Mouse (Mus musculus): ENCODE measurements around the gene Ndufv1. TPM values are rescaled to one million over a fixed set of nuclear protein-coding genes. Genes with fewer than 3 reads are reported as not detected.
"Not testable (repeated sequence)": the region's sequence is repeated elsewhere in the genome, so short reads cannot be mapped to it uniquely, and the experiment has no call there.

The Ndufv1 gene
- polyA plus RNA-seq, 1 experiment: 260 TPM

DNA sequence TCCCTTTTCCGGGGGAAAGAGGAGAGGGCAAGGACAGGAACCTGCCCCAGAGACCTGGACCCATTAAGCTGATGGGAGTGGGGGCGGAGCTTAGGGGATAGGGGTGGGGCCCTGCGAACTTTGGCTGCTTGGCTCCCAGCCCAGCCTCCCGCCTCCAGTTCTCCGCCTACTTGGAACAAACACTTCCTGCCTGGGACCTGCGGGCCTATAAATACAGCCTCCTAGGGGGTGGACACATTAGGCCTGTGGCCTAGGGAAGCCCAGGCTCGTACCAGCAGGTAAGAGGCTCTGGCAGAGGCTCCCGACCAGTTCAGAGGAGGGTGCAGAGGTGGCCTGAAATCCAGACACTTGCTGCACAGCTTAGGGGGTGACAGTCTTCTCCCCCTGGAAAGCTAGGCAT lies 26.3 kb downstream of the Ndufv1 start, which contains the start of gene Acy3:
TSS of gene Acy3 (plus strand) at position 237 of the 400 bp plus-strand sequence.
- Histone ChIP-seq H3K4me1 (ENCODE audit: control insufficient read depth, insufficient read depth, low read length) (peaks cover 6% of the 10 kb centered on the region), H3K27ac (ENCODE audit: insufficient read depth, low read length) (no peak within 1 kb of the TSS), H3K4me3 (ENCODE audit: insufficient read depth, low read length) (no peak within 1 kb of the TSS)
- TF ChIP-seq POLR2A (IDR thresholded peaks at IDR 0.05; ENCODE audit: extremely low read depth, insufficient read depth, low read length) (0 out of 2 replicates have a peak, but pooled peaks have one; percentile 35), CTCF (IDR thresholded peaks at IDR 0.05; ENCODE audit: extremely low read depth, insufficient read depth, low read length) (no peak)

DNA sequence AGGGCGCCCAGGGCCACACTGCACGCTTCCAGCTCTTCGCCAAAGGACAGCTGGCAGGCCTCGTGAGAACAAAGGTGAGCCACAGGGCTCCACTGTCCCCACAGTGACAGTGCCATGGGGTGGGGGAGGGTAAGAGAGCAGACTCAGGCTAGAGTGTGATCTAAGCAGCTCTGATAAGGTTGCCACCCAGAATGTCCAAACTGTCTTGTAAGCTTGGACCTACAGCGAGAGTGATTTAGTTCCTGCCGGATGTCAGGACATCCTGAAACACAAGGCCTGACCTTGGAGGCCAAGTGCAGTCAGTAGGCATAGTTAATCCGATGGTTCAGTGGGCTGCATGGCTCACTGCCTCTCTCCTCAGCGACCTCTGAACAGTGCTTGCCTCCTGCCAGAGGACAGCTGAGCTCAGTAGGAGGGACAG lies 27.3 kb downstream of the Ndufv1 start:
- TF ChIP-seq POLR2A (IDR thresholded peaks at IDR 0.05; ENCODE audit: extremely low read depth, insufficient read depth, low read length): no peak
- H3K27ac ChIP-seq (ENCODE audit: insufficient read depth, low read length): no peak overlapping the region
- H3K4me3 ChIP-seq (ENCODE audit: insufficient read depth, low read length): no peak overlapping the region
- peaks cover 6% of the 10 kb centered on the region for H3K4me1 ChIP-seq (ENCODE audit: control insufficient read depth, insufficient read depth, low read length)

DNA sequence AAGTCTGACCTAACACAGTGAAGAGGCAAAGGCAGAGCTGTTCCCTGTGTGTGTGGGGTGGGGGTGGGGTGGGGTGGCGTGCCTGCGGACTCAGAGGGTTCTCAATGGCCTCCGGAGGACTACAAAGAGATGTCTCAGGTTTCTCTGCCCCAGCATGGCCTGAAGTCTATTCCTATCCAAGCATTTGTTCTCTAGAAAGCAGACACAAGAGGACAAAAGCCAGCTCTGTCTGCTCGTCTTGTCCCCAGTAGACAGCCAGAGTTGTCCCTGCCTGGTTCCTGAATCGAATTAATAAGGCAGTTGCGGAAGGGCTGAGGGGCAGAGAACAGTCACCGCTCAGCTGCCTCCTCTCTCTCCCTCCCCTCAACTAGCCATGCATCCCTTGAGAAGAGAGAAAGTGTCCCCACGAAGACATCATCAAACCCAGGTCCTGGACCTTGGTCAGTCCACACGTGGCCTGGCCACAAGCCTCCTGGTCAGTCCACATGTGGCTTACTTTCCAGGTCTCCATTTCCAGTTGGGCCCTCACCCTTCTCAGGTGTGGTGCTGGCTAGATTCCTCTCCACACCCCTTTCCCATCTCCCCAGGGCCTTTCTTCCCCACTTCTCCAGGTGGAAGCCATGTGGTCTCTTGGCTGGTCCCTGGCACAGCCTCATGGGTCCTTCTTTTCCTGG lies 28.9 kb downstream of the Ndufv1 start:
- Histone ChIP-seq H3K27ac (ENCODE audit: insufficient read depth, low read length) (peak overlapping the region; percentile 20; the same call in 1 of the 2 replicates), H3K4me1 (ENCODE audit: control insufficient read depth, insufficient read depth, low read length) (peaks cover 6% of the 10 kb centered on the region), H3K4me3 (ENCODE audit: insufficient read depth, low read length) (no peak overlapping the region)
- no peak for TF ChIP-seq POLR2A (IDR thresholded peaks at IDR 0.05; ENCODE audit: extremely low read depth, insufficient read depth, low read length)
- no peak for TF ChIP-seq CTCF (IDR thresholded peaks at IDR 0.05; ENCODE audit: extremely low read depth, insufficient read depth, low read length)

DNA sequence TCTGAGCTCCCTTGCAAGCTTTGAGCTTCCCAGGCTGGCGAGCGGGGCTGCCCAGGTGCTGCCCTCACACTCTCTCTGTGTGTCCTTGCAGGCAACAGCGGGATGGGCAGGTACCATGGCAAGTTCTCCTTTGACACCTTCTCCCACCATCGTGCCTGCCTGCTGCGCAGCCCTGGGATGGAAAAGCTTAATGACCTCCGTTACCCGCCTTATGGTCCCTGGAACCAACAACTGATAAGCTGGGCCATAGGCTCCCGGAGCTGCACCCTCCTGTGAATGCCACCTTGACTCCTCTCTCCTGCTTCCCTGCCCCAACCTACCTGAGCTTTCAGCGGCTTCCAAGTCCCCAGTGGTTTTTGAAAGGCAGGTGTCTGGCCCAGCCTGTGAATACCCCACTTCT lies 31.7 kb downstream of the Ndufv1 start:
- TF ChIP-seq CTCF (IDR thresholded peaks at IDR 0.05; ENCODE audit: extremely low read depth, insufficient read depth, low read length) (no peak), POLR2A (IDR thresholded peaks at IDR 0.05; ENCODE audit: extremely low read depth, insufficient read depth, low read length) (no peak)
- Histone ChIP-seq H3K27ac (ENCODE audit: insufficient read depth, low read length) (no peak overlapping the region), H3K4me3 (ENCODE audit: insufficient read depth, low read length) (no peak overlapping the region), H3K4me1 (ENCODE audit: control insufficient read depth, insufficient read depth, low read length) (no peaks in the 10 kb centered on the region)

DNA sequence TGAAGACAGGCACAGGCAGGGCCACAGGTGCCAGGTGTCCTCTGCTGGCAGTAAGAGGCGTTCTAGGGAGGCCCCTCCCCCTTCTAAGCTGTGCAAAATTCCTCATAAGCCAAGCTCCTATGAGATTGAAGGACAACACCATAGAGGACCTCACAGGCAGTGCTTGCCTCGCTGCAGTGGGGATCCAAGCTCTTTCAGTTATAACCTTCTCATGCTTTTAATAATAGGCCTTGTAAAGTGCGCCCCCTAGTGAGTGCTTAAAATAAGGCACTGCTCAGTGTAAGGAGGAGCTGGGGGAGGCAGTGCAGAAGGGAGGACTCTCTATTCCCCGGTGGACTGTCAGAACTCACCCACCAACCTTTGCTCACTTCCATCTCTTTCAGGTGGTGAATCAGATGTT lies 32.3 kb downstream of the Ndufv1 start:
- TF ChIP-seq CTCF (IDR thresholded peaks at IDR 0.05; ENCODE audit: extremely low read depth, insufficient read depth, low read length) (peak; percentile 74), POLR2A (IDR thresholded peaks at IDR 0.05; ENCODE audit: extremely low read depth, insufficient read depth, low read length) (no peak)
- H3K4me3 ChIP-seq (ENCODE audit: insufficient read depth, low read length): no peak overlapping the region
- no peak overlapping the region for H3K27ac ChIP-seq (ENCODE audit: insufficient read depth, low read length)
- H3K4me1 ChIP-seq (ENCODE audit: control insufficient read depth, insufficient read depth, low read length): no peaks in the 10 kb centered on the region

DNA sequence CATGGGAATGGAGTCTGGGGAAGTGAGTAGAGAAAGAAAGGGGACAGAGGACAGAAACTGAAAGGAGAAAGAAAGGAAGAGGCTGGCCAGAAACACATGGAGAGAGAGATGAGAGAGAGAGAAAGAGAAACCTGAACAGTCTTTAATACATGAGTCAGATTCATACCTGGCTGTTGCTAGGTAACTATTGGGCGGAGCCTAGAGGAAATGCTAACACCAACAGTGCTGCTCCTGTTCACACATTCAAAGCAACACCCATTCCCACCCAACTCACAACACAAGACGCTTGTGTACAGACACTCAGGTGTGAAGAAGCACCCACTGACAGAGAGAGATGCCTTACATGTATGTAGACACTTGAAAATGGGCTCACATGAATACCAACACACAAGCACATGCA lies 36.7 kb downstream of the Ndufv1 start:
- H3K27ac ChIP-seq (ENCODE audit: insufficient read depth, low read length): no peak overlapping the region
- no peaks in the 10 kb centered on the region for H3K4me1 ChIP-seq (ENCODE audit: control insufficient read depth, insufficient read depth, low read length)
- TF ChIP-seq CTCF (IDR thresholded peaks at IDR 0.05; ENCODE audit: extremely low read depth, insufficient read depth, low read length) (no peak), POLR2A (IDR thresholded peaks at IDR 0.05; ENCODE audit: extremely low read depth, insufficient read depth, low read length) (no peak)
- no peak overlapping the region for H3K4me3 ChIP-seq (ENCODE audit: insufficient read depth, low read length)

DNA sequence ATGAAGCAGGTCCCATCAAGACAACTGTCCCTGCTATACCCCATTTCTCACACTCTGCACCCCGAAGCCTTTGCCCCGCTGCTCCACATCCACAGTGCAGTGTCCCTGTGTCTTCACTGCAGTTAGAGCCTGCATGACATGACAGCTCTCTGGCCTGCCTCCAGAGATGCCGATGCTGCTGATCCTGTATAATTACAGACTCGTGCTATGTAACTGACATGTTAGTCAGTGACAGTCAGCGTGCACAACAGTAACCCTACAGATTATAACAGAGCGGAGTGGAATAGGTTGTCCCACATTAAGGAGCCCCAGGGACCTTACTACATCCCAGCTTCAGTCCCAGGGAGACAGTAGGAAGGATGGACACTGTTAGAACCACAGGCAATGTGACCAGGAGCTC lies 38.0 kb downstream of the Ndufv1 start:
- not testable (repeated sequence) for H3K4me1 ChIP-seq (ENCODE audit: control insufficient read depth, insufficient read depth, low read length); H3K4me3 ChIP-seq (ENCODE audit: insufficient read depth, low read length); H3K27ac ChIP-seq (ENCODE audit: insufficient read depth, low read length)

DNA sequence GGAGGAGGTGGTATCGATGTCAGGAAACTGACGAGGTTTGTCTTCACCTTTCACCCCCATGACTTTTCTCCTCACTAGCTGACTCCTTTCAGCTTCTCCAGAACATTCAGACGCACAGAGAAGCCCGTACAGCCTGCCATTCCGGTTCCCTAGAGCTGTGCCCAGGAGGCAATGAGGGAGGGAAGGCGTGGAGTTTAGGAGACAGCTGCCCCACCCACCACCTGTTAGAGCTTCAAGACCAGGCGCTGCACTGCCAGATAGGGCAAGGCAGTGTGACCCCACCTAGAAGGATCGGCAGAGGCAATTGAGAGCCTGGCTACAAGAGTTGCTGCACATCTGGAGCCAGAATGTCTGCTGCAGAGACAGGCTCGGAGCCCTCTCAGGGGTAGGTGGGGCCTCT lies 40.4 kb downstream of the Ndufv1 start, which contains the start of gene Aldh3b2:
TSS of gene Aldh3b2 (plus strand) at position 100 of the 400 bp plus-strand sequence.
- TF ChIP-seq POLR2A (IDR thresholded peaks at IDR 0.05; ENCODE audit: extremely low read depth, insufficient read depth, low read length) (no peak), CTCF (IDR thresholded peaks at IDR 0.05; ENCODE audit: extremely low read depth, insufficient read depth, low read length) (no peak)
- Histone ChIP-seq H3K4me3 (ENCODE audit: insufficient read depth, low read length) (no peak within 1 kb of the TSS), H3K27ac (ENCODE audit: insufficient read depth, low read length) (no peak within 1 kb of the TSS), H3K4me1 (ENCODE audit: control insufficient read depth, insufficient read depth, low read length) (no peaks in the 10 kb centered on the region)

DNA sequence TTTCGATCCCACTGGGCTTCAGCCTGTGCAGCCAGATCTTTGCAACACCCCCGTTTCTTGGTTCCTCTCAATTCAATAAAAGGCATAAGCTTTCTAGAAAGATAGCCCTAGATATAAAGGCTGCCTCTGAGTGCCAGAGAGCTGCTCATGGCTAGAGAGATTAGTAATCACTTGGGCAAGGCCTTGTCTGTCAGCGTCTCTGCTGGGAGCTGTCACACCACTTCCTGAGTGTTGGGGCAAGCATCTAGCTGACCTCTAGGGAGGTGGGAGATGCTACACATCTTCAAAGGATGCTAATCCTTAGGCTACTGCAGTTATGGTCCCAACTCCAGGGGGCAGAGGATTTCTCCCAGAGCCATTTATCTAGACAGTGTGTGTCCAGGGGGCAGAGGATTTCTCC lies 45.3 kb downstream of the Ndufv1 start:
- no peaks in the 10 kb centered on the region; the same call in 1 of the 2 replicates for H3K4me1 ChIP-seq (ENCODE audit: control insufficient read depth, insufficient read depth, low read length)
- no peak overlapping the region for H3K4me3 ChIP-seq (ENCODE audit: insufficient read depth, low read length)
- H3K27ac ChIP-seq (ENCODE audit: insufficient read depth, low read length): no peak overlapping the region
- TF ChIP-seq CTCF (IDR thresholded peaks at IDR 0.05; ENCODE audit: extremely low read depth, insufficient read depth, low read length) (no peak), POLR2A (IDR thresholded peaks at IDR 0.05; ENCODE audit: extremely low read depth, insufficient read depth, low read length) (no peak)

DNA sequence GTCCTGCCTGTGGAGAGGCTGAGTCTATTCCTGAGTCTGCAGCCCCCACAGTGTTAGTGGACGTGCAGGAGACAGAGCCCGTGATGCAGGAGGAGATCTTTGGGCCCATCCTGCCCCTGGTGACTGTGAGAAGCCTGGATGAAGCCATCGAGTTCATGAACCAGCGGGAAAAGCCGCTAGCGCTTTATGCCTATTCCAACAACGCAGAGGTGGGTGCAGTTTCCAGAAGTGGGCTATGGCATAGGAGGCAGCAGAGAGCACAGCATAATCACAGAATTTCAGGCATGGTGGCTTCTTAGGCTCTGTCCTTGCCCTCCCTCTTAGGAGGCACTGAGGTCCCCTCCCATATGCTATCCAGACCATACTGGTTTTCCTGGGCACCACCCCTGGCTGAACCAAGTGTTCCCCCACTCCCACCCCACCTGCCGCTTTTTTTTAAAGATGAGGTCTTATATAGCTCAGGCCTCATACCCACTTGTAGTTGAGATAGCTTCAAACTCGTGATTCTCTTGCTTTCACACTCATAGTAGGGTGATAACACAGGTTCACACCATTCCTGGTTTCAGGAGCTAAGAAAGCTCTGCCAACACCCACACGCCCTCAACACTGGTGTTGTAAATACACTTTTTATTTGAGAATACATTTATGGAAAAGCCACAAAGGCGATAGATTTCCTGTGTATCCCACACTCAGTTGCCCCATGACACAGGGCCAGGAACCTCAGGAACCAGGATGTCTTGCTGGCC lies 46.1 kb downstream of the Ndufv1 start:
- no peaks in the 10 kb centered on the region; the same call in 1 of the 2 replicates for H3K4me1 ChIP-seq (ENCODE audit: control insufficient read depth, insufficient read depth, low read length)
- H3K27ac ChIP-seq (ENCODE audit: insufficient read depth, low read length): no peak overlapping the region
- no peak for TF ChIP-seq POLR2A (IDR thresholded peaks at IDR 0.05; ENCODE audit: extremely low read depth, insufficient read depth, low read length)
- peak; percentile 23; the same call in 1 of the 2 replicates for TF ChIP-seq CTCF (IDR thresholded peaks at IDR 0.05; ENCODE audit: extremely low read depth, insufficient read depth, low read length)
- H3K4me3 ChIP-seq (ENCODE audit: insufficient read depth, low read length): no peak overlapping the region
